Mouse (Mus musculus): Measurements from ENCODE around the gene Ccnf. TPM values are rescaled to one million over a fixed set of nuclear protein-coding genes. Genes with fewer than 3 reads are reported as not detected.

The Ccnf gene
- total RNA-seq, 2 experiments from 2014 or later: 0.25 to 0.50 TPM

- DNase-seq (ENCODE audit: low spot score): no peak
Observed at GRCm38 (mm10) chr17:24203611-24204534, 47.4 kb downstream of the Ccnf start.

- DNase-seq (ENCODE audit: low spot score): no peak
Observed at GRCm38 (mm10) chr17:24203068-24203467, 48.2 kb downstream of the Ccnf start.

- DNase-seq (ENCODE audit: low spot score): no peak
Observed at GRCm38 (mm10) chr17:24201092-24201491, 50.2 kb downstream of the Ccnf start.

GRCm38 (mm10) chr17:24199741-24200140, 51.5 kb downstream of the Ccnf start:
- no peak for DNase-seq (ENCODE audit: low spot score)

- DNase-seq (ENCODE audit: low spot score): no peak
Observed at GRCm38 (mm10) chr17:24199252-24199651, 52.0 kb downstream of the Ccnf start.

GRCm38 (mm10) chr17:24197032-24197824, 54.1 kb downstream of the Ccnf start:
- DNase-seq (ENCODE audit: low spot score): no peak

GRCm38 (mm10) chr17:24195349-24195748, 55.9 kb downstream of the Ccnf start:
- DNase-seq (ENCODE audit: low spot score): no peak

GRCm38 (mm10) chr17:24193769-24194168, 57.5 kb downstream of the Ccnf start:
- no peak for DNase-seq (ENCODE audit: low spot score)

- no peak for DNase-seq (ENCODE audit: low spot score)
Observed at GRCm38 (mm10) chr17:24193268-24193667, 58.0 kb downstream of the Ccnf start.

- no peak for DNase-seq (ENCODE audit: low spot score)
Observed at GRCm38 (mm10) chr17:24192848-24193247, 58.4 kb downstream of the Ccnf start.

GRCm38 (mm10) chr17:24191481-24191880, 59.8 kb downstream of the Ccnf start:
- peak; percentile 60 for DNase-seq (ENCODE audit: low spot score)

GRCm38 (mm10) chr17:24190934-24191333, 60.4 kb downstream of the Ccnf start:
- DNase-seq (ENCODE audit: low spot score): no peak

- DNase-seq (ENCODE audit: low spot score): no peak
Observed at GRCm38 (mm10) chr17:24174259-24174658, 77.0 kb downstream of the Ccnf start.

GRCm38 (mm10) chr17:24173423-24173822, 77.9 kb downstream of the Ccnf start:
- DNase-seq (ENCODE audit: low spot score): peak; percentile 78

Small RNAs within 50 kb of the gene (microRNA-seq; reads per million reads assigned to microRNA genes)
- gene Mir5134 (not detected), gene Mir6965 (not detected)

Other genes with a start within 250 kb of the Ccnf start
- gene Prss27, start 213.3 kb downstream of the Ccnf start, total RNA-seq (2021): not detected
- 1 to 10 TPM; 6.1 to 7.8 TPM for gene Kctd5, start 178.0 kb downstream of the Ccnf start, total RNA-seq (2021)
- 10 to 100 TPM; 31.2 to 40.1 TPM for gene Pdpk1, start 100.6 kb downstream of the Ccnf start, total RNA-seq (2021)
- gene Amdhd2, start 87.7 kb downstream of the Ccnf start, total RNA-seq (2021): 1 to 10 TPM; 9.1 to 9.2 TPM
- gene Atp6v0c, start 81.8 kb downstream of the Ccnf start, total RNA-seq (2021): 100 to 1,000 TPM; 151 to 164 TPM
- gene Tbc1d24, start 45.9 kb downstream of the Ccnf start, total RNA-seq (2021): 1 to 10 TPM; 4.2 to 5.5 TPM
- under 1 TPM; 0.21 to 0.31 TPM for gene Ntn3, start 42.0 kb downstream of the Ccnf start, total RNA-seq (2021)
- gene Tedc2, start 30.6 kb downstream of the Ccnf start, total RNA-seq (2021): 1 to 10 TPM; 1.2 to 1.5 TPM
- gene Abca17, start 99.6 kb upstream of the Ccnf start, total RNA-seq (2021): not detected
- 1 to 10 TPM; 6.9 to 7.1 TPM for gene Abca3, start 100.5 kb upstream of the Ccnf start, total RNA-seq (2021)
- gene Rnps1, start 163.1 kb upstream of the Ccnf start, total RNA-seq (2021): 10 to 100 TPM; 52.1 to 57.5 TPM
- 100 to 1,000 TPM; 158 to 163 TPM for gene Eci1, start 175.2 kb upstream of the Ccnf start, total RNA-seq (2021)
- 1 to 10 TPM; 1.0 to 1.3 TPM for gene Dnase1l2, start 191.6 kb upstream of the Ccnf start, total RNA-seq (2021)
- 10 to 100 TPM; 10.8 TPM for gene E4f1, start 218.8 kb upstream of the Ccnf start, total RNA-seq (2021)
- gene Pgp, start 218.9 kb upstream of the Ccnf start, total RNA-seq (2021): 10 to 100 TPM; 47.6 to 52.1 TPM
- under 1 TPM in 1 of 2 experiments, not detected in 1; 0.31 TPM for gene Bricd5, start 222.4 kb upstream of the Ccnf start, total RNA-seq (2021)
- 10 to 100 TPM in 1 of 2 experiments, 1 to 10 TPM in 1; 9.9 to 11.1 TPM for gene Mlst8, start 227.6 kb upstream of the Ccnf start, total RNA-seq (2021)
- gene Caskin1, start 237.1 kb upstream of the Ccnf start, total RNA-seq (2021): under 1 TPM; 0.09 to 0.17 TPM

All from gastrocnemius, adult 18-20 months (tissue).